Mouse (Mus musculus) kidney, adult 18-20 months (tissue): ENCODE data around the gene Frmd4a.

Experiments
- DNase-seq: peaks from one replicate; pipeline ENCODE4 v3.0.0; 2021

Gene Frmd4a

DNA sequence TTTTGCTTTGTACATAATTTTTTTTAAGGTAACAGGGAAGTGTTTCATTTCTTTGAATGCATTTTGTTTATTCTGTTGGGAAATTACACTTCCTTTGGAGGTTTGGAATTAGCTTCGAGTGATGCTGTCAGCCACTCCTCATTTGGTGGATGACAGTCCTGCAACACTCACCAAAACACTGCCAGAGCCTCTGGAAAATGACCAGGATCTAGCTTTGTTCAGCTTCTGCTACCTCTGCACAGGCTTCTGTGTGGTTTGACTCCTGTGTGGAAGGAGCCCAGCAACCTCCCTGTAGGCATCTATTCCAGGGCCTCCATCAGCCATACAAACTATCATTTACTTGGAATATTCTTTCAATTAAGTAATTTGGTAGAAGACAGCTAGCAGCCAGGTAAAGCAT, 323.6 kb downstream of the Frmd4a start:
- no peak for DNase-seq

DNA sequence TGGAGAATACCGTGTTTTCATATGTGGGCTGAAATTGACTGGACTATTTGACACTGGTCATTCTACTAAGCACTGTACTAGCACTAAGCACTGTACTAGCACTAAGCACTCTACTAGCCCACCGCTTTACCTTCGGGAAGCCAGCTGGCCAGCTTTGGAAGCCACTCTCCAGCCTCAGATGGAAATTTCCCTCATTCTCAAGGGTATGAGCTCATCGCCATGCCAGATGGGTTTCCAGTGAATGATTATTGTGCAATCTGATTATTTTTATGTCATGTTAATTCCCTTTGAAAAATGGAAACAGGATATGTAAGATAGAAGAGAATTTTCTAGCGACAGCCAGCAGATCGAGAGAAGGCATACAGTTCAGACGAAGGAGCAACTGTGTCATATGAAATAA, 324.5 kb downstream of the Frmd4a start:
- no peak for DNase-seq

DNA sequence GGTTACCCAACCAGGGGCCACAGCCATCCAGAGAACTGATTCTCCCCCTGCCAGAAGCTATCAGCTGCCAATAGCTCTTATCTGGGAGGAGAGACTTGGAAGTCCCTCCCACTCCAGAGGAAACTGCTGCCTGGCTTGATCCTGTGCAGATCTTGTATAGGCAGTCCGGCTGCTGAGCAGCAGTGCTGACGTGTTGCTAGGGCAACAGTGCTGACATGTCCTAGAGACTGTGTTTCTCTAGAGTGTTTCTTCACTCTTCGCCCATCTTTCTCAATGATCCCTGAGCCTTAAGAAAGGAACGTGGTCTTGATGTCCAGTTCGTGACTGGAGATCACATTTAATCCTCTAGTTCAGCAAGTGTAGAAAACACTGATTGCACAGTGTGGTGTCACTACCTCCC, 326.9 kb downstream of the Frmd4a start:
- DNase-seq: no peak

DNA sequence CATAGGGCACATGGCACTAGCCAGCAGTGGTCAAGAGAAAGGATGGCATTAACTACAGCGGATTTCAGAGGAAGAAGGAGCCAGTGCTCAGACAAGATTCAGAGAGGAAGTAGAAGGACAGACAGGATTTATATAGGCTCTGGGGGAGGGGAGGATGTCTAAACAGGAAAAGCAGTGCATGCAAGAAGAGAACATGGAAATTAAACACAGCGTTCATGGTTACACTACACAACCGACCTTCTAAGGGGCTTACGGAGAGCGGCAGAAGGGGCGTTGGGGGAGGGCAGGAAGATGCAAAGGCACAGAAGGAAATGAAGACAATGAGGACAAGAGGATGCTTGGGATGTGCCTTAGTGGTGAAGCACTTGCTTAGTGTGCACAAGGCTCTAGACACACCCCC, 328.7 kb downstream of the Frmd4a start:
- DNase-seq: no peak

DNA sequence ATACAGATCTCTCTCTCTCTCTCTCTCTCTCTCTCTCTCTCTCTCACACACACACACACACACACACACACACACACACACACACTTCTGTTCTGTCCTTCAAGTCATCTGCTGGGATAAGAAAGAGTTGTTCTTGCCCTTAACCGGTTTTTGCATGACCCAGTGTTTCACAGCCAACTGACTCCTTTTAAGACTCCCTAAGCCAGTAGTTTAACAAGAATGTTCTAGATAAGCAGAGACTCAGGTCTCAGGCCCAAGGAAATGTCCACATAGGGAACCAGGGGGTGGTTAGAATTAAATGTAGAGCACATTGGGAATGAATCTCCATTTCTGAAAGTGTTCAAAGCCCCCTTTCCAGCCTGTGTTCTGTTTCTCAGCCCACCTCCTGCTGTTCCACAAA, 329.4 kb downstream of the Frmd4a start:
- no peak for DNase-seq

DNA sequence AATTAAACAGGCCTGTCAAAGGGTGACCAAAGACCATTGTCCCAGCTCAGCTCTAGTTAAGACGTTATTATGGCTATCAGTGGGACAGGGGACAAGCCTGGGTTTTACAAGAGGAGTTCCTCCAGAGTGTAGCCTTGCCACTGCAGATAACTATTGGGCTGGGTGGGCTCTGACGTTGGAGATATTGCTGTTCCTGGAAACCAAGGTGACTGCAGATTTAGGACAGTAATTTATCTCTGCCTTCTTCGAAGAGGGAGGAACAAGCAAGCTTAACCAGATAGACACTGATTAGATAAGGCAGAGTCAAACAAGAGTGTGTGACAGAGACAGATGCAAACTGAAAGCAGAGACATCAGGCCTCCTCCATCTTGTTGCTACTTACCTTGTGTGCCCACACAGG, 330.3 kb downstream of the Frmd4a start:
- no peak for DNase-seq

DNA sequence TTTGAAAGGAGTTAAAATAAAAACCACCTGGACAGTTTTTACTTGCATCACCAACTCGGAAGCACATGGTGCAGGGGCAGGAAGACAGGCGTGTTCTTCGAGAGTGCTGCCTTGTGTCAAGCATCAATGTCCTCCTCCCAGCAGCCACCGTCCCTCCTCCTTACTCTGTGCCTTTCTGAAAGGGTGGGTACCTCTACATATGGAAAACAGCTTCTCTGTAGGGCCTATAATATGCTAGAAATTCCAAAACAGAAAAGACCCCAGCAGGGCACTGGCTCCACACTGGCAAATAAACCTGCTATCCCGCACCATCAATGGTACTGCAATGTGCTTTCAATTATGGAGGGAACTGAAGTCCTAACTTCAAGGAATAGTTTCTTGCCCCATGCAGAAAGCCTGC, 331.0 kb downstream of the Frmd4a start:
- DNase-seq: no peak

DNA sequence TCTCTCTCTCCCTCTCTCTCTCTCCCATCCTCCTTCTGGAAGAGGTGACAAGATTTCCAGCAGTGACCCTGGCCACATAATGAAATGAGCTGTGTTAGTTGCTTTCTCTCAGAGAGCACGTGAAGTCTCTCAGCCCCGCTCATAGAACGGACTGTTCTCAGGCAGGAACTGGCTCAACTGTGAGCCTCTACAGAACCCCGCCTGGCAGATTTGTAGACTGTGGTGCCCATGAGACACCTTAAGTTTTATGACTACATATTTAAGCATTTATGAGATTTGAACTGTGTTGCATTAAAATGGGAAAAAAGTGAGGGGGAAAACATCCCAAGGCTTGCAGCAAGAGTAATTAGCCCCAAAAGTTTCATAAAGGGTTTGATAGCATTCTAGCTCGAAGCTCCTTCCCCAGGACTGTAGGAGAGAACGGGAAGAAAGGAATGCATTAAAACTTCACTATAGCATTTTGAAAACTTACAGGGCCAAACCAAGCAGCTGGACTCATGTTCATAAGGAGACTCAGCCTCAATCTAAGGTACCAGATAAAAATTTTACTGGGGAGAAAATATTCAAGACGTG, 339.4 kb downstream of the Frmd4a start:
- DNase-seq: no peak

DNA sequence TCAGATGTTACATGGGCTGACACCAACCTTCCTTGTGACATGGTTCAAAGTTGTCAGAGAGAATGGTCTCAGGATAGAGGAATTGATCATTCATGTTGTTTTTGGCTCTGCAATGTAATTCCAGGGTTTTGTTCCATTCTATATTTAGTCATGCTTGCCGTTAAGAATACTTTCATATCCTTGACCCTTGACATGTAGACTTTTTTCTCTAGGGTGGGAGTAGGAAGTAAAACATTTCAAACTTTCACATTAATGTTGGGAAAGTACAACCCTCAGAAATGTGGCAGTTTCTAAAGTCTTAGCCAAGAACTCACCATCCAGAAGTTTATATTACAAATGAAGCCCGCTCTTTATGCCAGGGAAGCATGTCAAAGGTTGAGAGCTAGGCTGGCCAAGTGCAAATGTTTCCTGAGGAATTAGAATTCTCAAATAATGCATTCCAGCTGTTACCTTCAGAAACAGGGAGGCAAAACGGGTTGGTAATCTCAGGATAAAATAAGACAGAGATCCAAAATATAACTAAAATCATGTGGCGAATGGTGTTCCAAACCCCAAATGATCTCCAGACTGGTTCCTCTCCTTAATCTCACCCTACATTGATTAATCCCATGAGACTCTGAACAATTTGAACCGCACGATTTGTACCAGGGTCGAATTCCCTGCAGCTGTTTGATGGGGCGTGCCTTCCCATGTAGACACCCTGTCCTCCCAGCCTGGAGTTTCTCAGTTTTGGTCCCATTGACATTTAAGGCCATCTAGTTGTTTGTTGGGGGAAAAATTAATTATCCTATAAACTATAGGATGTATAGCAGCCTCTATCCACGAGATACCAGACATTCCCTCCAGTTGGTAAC, 344.7 kb downstream of the Frmd4a start:
- no peak for DNase-seq

DNA sequence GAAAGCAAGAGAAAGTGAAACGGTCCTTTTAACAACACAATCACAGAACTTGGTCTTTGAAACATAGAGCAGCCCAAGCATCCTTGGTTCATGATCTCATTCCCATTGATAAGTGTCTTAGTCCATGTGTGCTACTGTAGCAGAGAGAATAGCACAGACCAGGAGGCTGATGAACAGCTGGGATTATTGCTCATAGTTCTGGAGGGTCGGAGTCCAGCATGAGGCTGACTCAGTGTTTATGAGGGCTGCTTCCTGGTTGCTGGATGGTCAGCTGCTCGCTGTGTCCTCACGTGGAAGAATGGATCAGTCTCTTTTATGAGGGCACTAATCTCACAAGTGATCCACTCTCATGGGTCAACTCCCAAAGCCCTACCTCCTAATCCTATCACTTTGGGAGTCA, 347.4 kb downstream of the Frmd4a start:
- no peak for DNase-seq

DNA sequence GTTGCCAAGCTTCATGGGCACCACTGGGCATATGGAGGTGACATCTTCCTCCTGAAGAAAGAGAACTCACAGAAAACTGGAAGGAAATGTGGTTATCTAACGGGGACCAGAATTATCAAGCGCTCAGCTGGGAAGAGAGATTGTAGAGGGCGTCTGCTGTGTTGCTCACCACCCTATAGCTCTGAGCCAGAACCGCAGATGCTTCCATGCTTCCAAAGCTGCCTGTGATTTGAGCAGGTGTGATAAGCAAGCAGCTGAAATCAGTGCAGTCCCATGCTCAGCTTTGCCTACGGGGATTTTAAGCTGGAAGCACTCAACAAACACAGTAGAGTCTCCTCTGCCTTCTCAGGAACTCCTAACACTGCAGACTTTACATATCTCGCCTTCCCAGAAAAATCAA, 351.0 kb downstream of the Frmd4a start:
- no peak for DNase-seq

DNA sequence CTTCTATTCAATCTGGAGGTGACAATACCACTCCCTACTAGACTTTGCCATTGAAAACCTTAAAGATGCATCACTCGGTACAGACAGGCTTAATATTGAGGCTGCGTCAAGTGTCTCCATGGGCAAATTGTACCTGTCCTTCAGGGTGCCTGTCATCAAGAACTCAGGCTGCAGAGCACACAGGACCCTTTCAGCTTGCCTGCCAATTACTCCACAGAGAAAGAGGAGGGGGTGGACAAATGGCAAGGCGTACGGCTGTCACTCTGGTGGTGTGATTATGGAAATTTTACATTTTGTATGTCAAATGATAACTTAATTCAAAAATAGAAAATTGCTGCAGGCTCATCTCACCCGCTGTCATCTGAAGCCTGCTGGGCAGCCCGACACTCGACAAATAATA, 353.0 kb downstream of the Frmd4a start:
- no peak for DNase-seq

DNA sequence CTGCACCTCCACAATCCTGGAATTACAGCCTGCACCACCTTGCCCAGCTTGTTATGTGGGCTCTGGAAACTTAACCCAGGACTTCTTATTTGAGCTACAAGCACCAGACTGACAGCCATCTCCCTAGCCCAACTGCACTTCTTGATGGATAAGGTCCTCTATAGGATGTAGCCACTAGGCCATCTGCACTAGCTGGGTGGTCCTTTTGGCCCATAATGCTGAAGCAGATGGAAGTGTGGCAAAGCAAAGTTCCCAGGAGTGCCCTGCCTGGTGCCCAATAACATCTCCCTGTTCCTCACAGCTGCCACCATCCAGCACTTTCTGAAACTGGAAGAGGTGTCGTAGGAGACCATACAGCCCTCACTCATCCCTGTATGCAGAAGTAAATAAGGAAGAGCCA, 353.8 kb downstream of the Frmd4a start:
- no peak for DNase-seq

DNA sequence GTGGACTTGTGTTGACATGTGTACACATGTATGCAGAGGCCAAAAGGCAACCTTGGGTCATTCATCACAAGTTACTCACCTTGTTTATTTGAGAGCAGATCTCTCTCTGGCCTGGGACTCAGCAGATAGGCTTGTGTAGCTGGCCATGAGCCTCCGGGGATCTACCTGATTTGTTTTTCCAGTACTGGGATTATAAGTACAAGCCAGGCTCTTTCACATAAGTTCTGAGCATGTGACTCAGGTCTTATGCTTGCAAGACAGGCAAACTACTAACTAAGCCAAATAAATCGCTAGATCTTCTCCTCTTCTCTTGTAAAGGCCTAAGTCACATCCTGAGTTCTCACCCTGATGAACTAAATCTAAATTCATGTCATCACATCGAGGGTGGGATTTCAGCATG, 361.3 kb downstream of the Frmd4a start:
- DNase-seq: no peak

DNA sequence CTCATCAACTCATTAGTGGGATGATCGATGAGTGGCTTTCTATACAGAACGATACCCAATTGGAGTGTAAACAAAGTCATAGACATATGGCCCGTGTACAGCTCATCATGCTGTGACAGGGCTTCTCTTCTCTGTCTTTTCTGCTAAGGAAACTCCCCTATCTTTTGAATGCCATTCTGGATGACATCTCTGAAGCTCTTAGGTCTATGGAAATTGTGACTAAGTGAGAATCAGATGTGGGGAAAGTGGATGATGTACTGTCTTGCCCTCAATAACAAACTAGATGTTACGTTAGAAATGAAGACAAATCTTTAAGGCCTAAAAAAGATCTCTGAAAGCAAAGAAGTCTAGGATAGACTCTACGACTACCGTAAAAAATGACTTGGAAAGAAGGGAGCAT, 362.9 kb downstream of the Frmd4a start:
- no peak for DNase-seq

DNA sequence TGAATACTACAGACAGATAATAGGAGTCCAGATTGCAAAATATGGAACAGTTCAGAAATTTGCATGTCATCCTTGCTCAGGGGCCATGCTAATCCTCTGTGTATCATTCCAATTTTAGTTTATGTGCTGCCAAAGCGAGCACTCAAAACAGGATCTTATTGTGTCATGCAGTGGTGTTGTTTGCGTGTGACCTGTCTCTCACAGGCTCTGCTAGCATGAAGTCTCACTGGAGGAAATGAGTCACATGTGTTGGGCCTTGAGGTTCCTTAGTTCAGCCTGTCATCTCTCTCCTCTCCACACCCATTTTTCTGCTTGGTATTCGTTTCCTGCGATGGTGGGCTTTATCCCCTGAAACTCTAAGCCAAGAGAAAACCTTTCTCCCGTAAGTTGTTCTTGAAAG, 363.4 kb downstream of the Frmd4a start:
- no peak for DNase-seq

DNA sequence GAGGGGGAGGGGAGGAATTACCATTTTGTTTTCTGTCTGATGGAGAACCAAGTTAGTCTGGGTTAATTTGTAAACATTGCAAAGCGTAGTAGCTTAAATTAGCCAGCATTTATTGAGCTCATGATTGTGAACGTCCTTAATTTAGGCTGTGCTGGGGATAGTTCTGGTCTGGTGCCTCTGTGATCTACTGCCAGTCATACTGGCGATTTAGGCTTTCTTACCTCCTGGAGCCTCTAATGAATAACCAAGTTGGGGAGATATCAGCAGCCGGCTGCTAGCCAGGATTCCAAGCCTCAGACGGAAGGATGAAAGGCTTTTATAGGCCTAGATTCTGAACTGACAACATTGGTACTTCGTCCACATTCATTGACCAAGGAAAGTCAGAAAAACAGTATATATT, 369.0 kb downstream of the Frmd4a start:
- no peak for DNase-seq

DNA sequence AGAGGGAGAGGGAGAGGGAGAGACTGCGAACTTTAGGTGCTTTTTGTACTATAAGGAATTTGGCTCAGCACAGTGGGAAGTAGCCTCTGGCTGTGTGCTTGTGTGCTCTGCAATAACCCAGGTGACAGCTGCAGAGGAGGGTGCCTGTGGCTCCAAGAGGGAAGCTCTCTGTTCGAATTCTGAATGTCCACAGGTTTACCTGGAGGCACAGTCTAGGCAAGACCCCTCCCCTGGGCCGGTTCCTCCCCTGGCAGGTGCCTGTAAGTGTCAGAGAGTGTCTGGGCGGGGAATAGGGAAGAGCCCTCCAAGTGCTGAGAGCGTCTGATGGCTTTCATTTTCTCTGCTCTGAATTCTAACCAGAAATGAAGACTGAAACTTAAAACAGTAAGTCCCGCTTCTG, 371.8 kb downstream of the Frmd4a start:
- DNase-seq: no peak

DNA sequence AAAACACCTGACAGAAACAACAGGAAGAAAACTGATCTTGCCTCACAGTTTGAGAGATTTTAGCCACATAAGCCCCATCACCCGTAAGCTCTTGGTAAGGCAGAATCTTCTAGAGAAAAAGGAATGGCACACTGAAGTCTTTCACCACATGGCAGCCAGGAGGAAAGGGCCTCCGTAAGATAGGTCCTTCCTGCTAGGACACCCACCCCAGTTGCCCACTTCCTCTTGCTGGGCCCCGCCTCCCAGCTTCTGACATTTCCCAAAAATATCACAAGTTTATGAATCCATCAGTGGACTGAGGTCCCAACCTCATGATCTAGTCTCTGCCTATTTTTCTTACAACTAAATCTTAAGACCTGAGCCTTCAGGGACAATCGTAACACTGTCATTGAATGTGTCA, 373.6 kb downstream of the Frmd4a start:
- DNase-seq: no peak

DNA sequence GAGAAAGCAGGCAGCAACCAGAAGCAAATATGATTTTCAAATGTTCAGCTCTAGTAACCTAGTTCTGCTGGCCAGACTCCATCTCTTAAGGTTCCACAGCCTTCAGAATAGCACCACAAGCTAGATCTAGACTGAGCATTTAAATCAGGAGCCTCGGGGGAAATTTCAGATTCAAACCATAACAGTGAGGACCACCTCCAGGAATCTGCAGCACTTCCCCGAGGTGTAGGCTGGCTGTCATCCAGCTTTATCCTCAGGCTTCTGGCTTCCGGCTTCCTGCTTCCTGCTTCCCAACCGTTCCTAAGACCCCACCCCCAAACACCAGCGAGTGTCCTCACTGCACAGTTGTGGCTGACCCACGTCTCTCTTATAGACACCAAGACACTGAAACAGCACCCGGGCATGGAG, 374.2 kb downstream of the Frmd4a start:
- no peak for DNase-seq

DNA sequence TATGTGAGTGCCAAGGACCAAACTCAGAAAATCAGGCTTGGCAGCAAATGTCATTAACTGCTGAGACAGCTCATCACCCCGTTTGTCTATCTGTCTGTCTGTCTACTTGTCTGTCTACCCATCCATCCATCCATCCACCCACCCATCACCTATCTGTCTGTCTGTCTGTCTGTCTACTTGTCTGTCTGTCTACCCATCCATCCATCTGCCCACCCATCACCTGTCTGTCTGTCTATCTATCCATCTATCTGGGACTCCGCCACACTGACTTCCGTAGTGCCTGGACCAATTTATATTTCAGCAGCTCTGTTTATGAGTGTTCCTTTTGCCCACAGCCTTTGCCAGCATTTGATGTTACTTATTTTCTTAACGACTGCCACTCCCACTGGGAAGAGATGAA, 375.5 kb downstream of the Frmd4a start:
- no peak for DNase-seq

DNA sequence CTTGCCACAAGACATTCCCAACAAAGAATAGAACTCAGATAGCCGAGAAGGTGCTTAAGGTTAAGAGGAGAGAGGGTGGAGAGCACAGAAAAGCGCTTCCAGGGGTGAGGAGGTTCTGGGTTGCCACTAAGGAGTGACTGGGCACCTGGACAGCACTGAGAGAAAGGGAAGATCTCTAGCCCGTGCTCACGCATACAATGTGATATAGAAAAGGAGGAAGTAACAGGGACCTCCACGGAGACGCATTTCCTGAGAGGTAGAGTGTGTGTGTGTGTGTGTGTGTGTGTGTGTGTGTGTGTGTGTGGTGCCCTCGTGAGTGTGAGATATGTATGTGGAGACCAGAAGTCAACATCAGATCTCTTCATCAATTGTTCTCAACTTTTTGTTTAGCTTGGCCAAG, 377.1 kb downstream of the Frmd4a start:
- DNase-seq: no peak

DNA sequence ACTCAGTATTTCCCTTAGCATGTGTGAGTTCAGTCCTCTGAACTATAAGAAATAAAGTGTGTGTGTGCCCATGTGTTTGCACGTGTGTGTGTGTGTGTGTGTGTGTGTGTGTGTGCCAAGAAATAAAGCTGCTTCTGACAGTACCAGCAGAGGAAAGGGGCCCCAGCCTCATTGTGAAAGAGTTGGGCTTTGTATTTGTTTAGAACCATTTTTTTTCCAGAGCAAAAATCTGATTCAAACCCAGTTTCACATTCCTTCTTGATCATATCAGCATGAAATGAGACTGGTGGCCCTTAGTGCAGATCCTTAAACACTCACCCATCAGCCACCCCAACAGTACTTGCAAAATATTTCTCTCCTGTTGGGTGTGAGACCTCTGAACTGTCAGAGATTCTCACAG, 382.2 kb downstream of the Frmd4a start:
- no peak for DNase-seq

DNA sequence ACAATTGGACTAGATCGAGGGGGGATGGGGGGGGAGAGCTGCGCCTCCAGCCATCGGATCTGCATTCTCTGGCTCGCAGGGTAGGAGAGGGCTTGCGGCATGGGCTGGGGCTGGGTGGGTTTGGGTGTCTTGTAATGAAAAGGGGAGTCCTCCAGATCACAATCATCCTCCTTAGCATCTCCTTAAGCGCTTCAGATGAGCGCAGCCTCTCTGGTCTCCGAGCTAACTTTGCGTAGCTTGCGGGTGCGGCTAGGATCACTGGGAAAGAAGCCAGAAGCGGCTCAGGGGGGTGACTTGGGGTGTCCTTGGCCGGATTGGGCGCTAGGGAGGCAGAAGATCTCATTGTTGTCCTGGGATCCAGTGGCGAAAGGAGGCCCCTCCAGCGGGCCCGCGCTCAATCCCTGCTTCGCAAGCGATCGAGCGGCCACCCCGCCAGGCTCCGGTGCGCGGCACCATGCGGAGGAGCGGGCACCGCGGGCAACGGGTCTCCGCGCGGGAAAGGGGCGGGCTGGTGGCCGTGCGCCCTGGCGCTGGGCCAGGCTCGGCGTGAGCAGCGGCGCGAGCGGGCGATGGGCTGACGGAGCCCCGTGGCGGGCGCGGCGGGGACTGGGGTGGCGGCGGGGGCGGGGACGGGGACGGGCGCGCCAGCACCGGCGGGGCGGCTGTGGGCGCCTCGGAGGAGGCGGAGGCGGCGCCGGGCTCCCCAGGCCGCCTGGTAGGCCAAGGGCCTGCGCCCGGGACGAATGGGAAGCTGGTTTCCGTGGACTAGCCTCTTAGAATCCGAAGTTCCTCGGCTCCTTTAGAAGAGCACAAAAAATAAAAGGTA, 383.5 kb downstream of the Frmd4a start:
- peak; percentile 51 for DNase-seq
